Mouse (Mus musculus) small intestine, adult 2 months (tissue): ENCODE results near the gene Prss29. TPM values are rescaled to one million over a fixed set of nuclear protein-coding genes. Genes with fewer than 3 reads are reported as not detected.

Experiments
- H3K27ac ChIP-seq: fragments of 200-500 bp; 2 replicates; pipeline ENCODE4 v1.5.1; 2012; ENCODE audit warnings: low read depth, low read length, control low read depth, inconsistent platforms; ENCODE audit not compliant: insufficient read depth
- H3K27me3 ChIP-seq: fragments of 200-500 bp; 2 replicates; pipeline ENCODE4 v1.6.1; 2012; ENCODE audit warnings: mild to moderate bottlenecking, moderate library complexity, low read length, inconsistent platforms; ENCODE audit not compliant: control insufficient read depth, insufficient read depth
- H3K36me3 ChIP-seq: fragments of 200-500 bp; 2 replicates; pipeline ENCODE4 v1.6.1; 2012; ENCODE audit warnings: mild to moderate bottlenecking, low read length, control low read depth, inconsistent platforms; ENCODE audit not compliant: control insufficient read depth, insufficient read depth
- H3K4me1 ChIP-seq: fragments of 200-500 bp; 2 replicates; pipeline ENCODE4 v1.6.1; 2012; ENCODE audit warnings: low read length, inconsistent platforms, mixed read lengths; ENCODE audit not compliant: control insufficient read depth, insufficient read depth, insufficient read length
- H3K4me3 ChIP-seq: fragments of 200-500 bp; 2 replicates; pipeline ENCODE4 v1.5.1; 2012; ENCODE audit warnings: low read depth, mild to moderate bottlenecking, control low read depth, inconsistent platforms, low read length, moderate library complexity
- CTCF ChIP-seq: fragments of 200-500 bp; IDR thresholded peaks from 2 replicates; pipeline ENCODE4 v1.5.1; 2012; ENCODE audit warnings: low read depth, mild to moderate bottlenecking, control low read depth, inconsistent platforms, low read length, moderate library complexity, mixed read lengths; ENCODE audit not compliant: insufficient replicate concordance, insufficient read length; ENCODE audit errors: extremely low read depth
- POLR2A ChIP-seq: fragments of 200-500 bp; IDR thresholded peaks from 2 replicates; pipeline ENCODE4 v1.6.1; 2012; ENCODE audit warnings: low read depth, mild to moderate bottlenecking, control low read depth, inconsistent platforms, low read length, moderate library complexity
- WGBS: fragments of 180-500 bp; shearing (Covaris S2); methylation state at CpG from one replicate; pipeline ENCODE4 v1.1.7; 2018; 5-methylcytosine and 5-hydroxymethylcytosine counted together
- polyA plus RNA-seq: library from polyadenylated mRNA; depleted of rRNA; stranded (reverse); fragments of >200 nt; gene quantifications from 2 replicates; pipeline ENCODE4 v1.2.3, GENCODE M21; 2012

Prss29 gene
- polyA plus RNA-seq, 1 experiment: not detected

GRCm38 (mm10) chr17:25275833-25276232, 42.6 kb upstream of the Prss29 start:
- Histone ChIP-seq H3K4me3 (no peak overlapping the region), H3K36me3 (no peaks in the 10 kb centered on the region), H3K4me1 (peaks cover 12% of the 10 kb centered on the region; the same call in 1 of the 2 replicates), H3K27ac (no peak overlapping the region), H3K27me3 (no peaks in the 10 kb centered on the region)
- WGBS: 96% methylated on average over 3 of the region's 3 CpGs
- TF ChIP-seq CTCF: no peak
- TF ChIP-seq POLR2A: no peak

DNA sequence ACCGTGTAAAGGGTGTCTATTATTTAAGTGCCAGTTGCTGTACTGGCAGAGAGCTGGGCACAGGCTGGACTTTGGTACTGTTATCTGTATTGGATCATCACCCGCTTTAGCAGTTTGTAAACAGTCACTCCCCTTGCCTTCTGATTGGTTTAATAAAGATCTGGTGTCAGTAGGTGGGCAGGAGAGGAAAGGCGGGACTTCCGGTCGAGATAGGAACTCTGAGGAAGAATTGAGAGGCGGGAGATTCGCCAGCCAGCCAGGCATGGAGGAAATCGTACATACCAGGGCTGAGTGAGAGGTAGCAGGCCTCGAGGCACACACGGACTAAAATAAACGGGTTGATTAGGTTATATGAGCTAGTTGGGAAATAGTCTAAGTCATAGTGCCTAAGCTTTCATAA, 36.3 kb upstream of the Prss29 start:
- Histone ChIP-seq H3K36me3 (no peaks in the 10 kb centered on the region), H3K27me3 (no peaks in the 10 kb centered on the region), H3K4me3 (no peak overlapping the region), H3K4me1 (peaks cover 5% of the 10 kb centered on the region; the same call in 1 of the 2 replicates), H3K27ac (peak overlapping the region; percentile 74; the same call in 1 of the 2 replicates)
- WGBS: 9% methylated on average over 11 of the region's 11 CpGs
- TF ChIP-seq POLR2A: no peak
- no peak for TF ChIP-seq CTCF

DNA sequence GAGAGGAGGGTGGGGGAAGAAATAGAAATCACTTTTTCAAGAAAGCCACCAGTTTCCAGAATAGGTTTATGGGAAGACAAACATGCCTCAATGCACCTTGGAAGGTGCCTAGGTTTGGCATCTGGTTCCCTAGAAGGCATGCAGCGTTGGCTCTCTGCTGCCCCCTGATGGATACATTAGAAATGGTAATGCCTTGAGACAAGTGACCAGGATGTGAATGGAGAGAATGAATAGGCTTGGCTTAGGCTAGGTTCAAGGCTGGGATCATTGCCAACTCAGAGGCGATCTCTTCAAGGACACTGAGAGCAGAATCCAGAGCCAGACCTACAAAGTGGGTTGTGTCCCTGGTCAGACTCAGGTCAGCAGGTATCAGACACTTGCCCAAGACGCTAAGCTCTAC, 33.4 kb upstream of the Prss29 start:
- H3K36me3 ChIP-seq: no peaks in the 10 kb centered on the region
- 19% methylated on average over 3 of the region's 3 CpGs for WGBS
- no peaks in the 10 kb centered on the region for H3K27me3 ChIP-seq
- H3K4me3 ChIP-seq: no peak overlapping the region
- peaks cover 5% of the 10 kb centered on the region; the same call in 1 of the 2 replicates for H3K4me1 ChIP-seq
- TF ChIP-seq POLR2A (no peak), CTCF (peak; percentile 90; the same call in 1 of the 2 replicates)
- no peak overlapping the region for H3K27ac ChIP-seq

- H3K36me3 ChIP-seq: no peaks in the 10 kb centered on the region
- WGBS: 14% methylated on average over 4 of the region's 4 CpGs
- no peaks in the 10 kb centered on the region for H3K4me1 ChIP-seq
- H3K27ac ChIP-seq: no peak overlapping the region
- TF ChIP-seq POLR2A (no peak), CTCF (peak; percentile 62; the same call in 1 of the 2 replicates)
- no peak overlapping the region for H3K4me3 ChIP-seq
- no peaks in the 10 kb centered on the region for H3K27me3 ChIP-seq
Measured at GRCm38 (mm10) chr17:25288842-25289241, 29.6 kb upstream of the Prss29 start.

DNA sequence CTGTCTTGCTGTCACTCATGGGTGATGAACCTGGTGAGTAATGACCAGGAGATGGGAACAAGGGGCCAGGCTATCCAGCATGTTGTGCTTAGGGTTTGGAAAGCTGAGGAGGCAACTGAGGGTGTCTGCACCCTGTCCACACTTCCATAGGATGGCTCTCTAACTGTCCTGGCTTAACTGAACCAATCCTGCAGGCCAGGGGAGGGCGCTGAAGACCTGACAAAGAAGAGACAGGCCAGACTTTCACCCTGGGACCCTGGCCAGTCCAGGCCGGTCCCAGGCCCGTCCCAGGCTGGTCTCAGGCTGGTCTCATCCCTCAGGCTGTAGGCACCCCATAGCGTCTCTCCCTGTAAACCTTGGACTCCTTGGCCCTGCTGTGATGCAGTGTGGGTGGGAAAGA, 28.0 kb upstream of the Prss29 start:
- Histone ChIP-seq H3K4me1 (no peaks in the 10 kb centered on the region), H3K4me3 (no peak overlapping the region), H3K36me3 (no peaks in the 10 kb centered on the region), H3K27ac (no peak overlapping the region), H3K27me3 (no peaks in the 10 kb centered on the region)
- TF ChIP-seq CTCF: no peak
- TF ChIP-seq POLR2A: no peak
- WGBS: 28% methylated on average over 4 of the region's 4 CpGs

- no peaks in the 10 kb centered on the region for H3K36me3 ChIP-seq
- no peak overlapping the region for H3K27ac ChIP-seq
- no peaks in the 10 kb centered on the region for H3K4me1 ChIP-seq
- no peak overlapping the region for H3K4me3 ChIP-seq
- WGBS: 45% methylated on average over 5 of the region's 5 CpGs
- TF ChIP-seq CTCF: no peak
- no peak for TF ChIP-seq POLR2A
- no peaks in the 10 kb centered on the region for H3K27me3 ChIP-seq
Measured at GRCm38 (mm10) chr17:25293495-25293894, 25.0 kb upstream of the Prss29 start.

DNA sequence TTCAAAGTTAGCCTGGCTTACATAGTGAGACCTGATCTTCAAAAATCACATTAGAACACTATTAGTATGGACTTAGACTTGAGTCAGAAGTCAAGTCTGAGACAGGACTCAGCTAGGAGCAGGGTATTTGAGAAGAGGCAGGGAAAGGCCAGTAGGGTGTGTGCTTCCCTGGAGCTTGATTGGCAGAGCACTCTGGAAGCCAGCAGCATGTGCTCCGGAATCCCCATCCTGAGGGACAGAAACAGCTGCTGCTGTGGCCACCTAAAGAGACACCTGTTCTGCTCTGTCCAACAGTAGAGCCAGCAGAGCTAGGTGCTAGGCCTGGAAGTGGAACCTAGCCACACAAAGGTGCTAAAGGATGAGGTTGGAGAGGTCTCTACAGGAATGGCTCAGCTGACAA, 24.3 kb upstream of the Prss29 start:
- no peaks in the 10 kb centered on the region for H3K27me3 ChIP-seq
- H3K36me3 ChIP-seq: no peaks in the 10 kb centered on the region
- TF ChIP-seq POLR2A (no peak), CTCF (no peak)
- 63% methylated on average over 1 of the region's 1 CpGs for WGBS
- no peak overlapping the region for H3K27ac ChIP-seq
- H3K4me3 ChIP-seq: no peak overlapping the region
- no peaks in the 10 kb centered on the region for H3K4me1 ChIP-seq
